Mouse (Mus musculus): ENCODE measurements around the gene Magi1. TPM values are rescaled to one million over a fixed set of nuclear protein-coding genes. Genes with fewer than 3 reads are reported as not detected.

Magi1 gene
- polyA plus RNA-seq, 1 experiment from 2014 or later, result 9.2 TPM

DNA sequence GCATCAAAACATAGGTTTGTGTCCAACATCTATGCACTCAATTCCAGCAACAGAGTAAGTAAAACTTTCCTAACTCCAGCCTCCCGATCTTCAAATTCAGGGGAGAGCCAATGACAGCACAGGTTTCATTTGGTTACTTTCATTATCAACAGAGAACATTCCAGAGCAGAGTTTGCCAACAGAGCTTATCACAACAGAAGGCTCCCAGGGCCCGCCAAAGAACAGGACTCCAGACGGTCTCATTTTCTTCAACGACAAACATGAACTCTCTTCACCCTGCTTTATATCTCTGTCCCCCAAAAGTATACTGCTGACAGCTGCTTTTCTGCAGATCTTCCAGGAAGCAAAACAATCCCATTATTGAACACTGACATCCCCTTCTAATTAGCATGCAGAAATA is 481.3 kb downstream of the Magi1 start:
- ATAC-seq (replicated peaks; ENCODE audit: insufficient number of reproducible peaks, low FRiP score, low TSS enrichment), result no peak
- WGBS (ENCODE audit: insufficient replicate concordance), result 15% methylated on average over 4 of the region's 4 CpGs
- no peak overlapping the region for H3K4me3 ChIP-seq (ENCODE audit: low read depth, low read length)
- peak overlapping the region; percentile 43 for H3K4me2 ChIP-seq
- H3K27ac ChIP-seq (ENCODE audit: low read depth, low read length), result no peak overlapping the region
- no peak overlapping the region for H3K9ac ChIP-seq (ENCODE audit: low read depth, low read length)
- H3K9me3 ChIP-seq (replicated peaks; ENCODE audit: control insufficient read depth, low read length), result no peaks in the 10 kb centered on the region
- no peaks in the 10 kb centered on the region for H3K36me3 ChIP-seq (ENCODE audit: control insufficient read depth, insufficient read depth, low read length)
- no peaks in the 10 kb centered on the region for H3K27me3 ChIP-seq (ENCODE audit: control insufficient read depth, insufficient read depth, low read length)
- peaks cover 9% of the 10 kb centered on the region for H3K4me1 ChIP-seq (ENCODE audit: control insufficient read depth, insufficient read depth, low read length)

DNA sequence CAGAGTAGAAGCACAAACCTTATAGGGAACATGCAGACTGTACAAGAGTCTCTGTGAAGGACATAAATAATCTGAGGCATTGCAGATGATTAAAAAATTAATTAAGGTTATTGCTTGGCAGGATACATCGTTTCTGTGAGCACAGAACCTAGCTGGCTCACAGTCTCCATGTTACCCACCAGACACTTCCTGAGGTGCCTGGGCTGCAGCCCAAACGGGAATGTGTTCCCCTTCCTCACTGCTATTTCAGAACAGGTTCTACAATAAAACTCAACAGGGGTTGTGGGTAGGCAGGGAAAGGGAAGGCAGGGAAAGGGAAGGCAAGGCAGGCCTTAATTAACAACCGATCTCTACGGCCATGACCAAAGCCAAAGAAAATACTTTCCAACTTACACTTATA is 483.3 kb downstream of the Magi1 start:
- Histone ChIP-seq H3K4me1 (ENCODE audit: control insufficient read depth, insufficient read depth, low read length) (peaks cover 9% of the 10 kb centered on the region), H3K36me3 (ENCODE audit: control insufficient read depth, insufficient read depth, low read length) (no peaks in the 10 kb centered on the region), H3K9me3 (replicated peaks; ENCODE audit: control insufficient read depth, low read length) (no peaks in the 10 kb centered on the region), H3K9ac (ENCODE audit: low read depth, low read length) (no peak overlapping the region), H3K27ac (ENCODE audit: low read depth, low read length) (no peak overlapping the region), H3K4me2 (no peak overlapping the region), H3K4me3 (ENCODE audit: low read depth, low read length) (no peak overlapping the region), H3K27me3 (ENCODE audit: control insufficient read depth, insufficient read depth, low read length) (no peaks in the 10 kb centered on the region)
- 79% methylated on average over 4 of the region's 4 CpGs for WGBS (ENCODE audit: insufficient replicate concordance)
- ATAC-seq (replicated peaks; ENCODE audit: insufficient number of reproducible peaks, low FRiP score, low TSS enrichment), result no peak

DNA sequence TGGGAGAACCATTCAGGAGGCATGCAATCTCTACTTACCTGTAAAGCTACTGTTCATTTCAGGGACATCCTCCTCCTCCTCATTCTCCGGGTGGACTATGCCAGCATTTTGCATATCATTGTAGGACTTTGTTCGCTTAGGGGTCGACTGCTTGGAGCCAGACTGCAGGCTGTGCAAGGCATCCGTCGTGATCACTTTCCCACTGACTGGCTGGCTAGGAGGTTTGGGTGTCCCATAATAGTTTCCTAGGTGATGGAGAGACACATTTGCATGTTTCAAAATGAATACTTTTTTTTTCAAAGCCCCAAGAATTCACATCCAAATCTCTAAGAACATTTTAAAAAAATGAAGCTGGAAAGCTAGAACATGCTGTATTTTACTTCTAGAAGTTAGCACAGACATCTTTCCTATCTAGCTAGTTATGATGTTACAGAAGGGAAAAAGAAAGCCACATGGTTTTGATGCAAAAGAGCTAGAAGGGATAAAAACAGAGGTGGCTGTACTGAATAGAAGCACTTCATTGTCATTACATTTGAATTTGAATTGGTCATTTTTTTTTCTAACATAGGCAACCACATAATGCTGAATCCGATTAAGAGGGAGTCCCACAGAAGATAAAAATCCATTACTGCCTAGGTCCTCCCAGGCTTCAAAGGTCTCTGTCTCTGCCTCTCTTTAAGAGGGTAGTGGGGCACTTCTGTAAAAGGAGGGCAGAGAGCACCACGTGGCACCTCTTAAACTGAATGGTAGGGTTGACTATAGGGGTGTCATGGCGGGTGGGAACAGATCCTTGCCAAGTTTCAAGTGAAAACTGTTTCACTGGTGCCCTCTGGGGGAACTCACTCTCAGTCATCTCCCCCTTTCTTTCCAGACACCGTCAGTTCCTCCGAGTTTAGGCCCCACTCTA is 491.2 kb downstream of the Magi1 start:
- H3K27me3 ChIP-seq (ENCODE audit: control insufficient read depth, insufficient read depth, low read length), result no peaks in the 10 kb centered on the region
- no peak for ATAC-seq (replicated peaks; ENCODE audit: insufficient number of reproducible peaks, low FRiP score, low TSS enrichment)
- no peaks in the 10 kb centered on the region for H3K36me3 ChIP-seq (ENCODE audit: control insufficient read depth, insufficient read depth, low read length)
- H3K9ac ChIP-seq (ENCODE audit: low read depth, low read length), result no peak overlapping the region
- no peaks in the 10 kb centered on the region for H3K4me1 ChIP-seq (ENCODE audit: control insufficient read depth, insufficient read depth, low read length)
- no peak overlapping the region for H3K4me2 ChIP-seq
- H3K27ac ChIP-seq (ENCODE audit: low read depth, low read length), result no peak overlapping the region
- H3K9me3 ChIP-seq (replicated peaks; ENCODE audit: control insufficient read depth, low read length), result no peaks in the 10 kb centered on the region
- no peak overlapping the region for H3K4me3 ChIP-seq (ENCODE audit: low read depth, low read length)
- WGBS (ENCODE audit: insufficient replicate concordance), result 86% methylated on average over 10 of the region's 10 CpGs

DNA sequence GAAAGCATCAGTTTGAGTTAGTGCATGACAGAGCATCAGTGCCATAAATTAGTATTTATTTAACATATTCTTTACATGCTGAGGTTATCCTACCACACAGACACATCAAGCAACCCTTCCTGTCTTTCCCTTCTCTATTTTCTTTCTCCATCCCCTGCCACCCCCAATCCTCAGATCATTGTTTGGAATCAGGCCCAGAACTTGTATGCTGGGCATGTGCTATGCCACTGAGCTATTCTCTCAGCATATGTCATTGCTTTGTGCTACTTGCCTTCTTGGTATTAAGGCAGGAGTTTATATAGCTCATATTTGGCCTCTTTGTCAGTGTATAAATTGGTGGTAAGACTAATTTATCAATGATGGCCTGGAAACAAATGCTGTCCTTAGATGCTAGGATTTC is 494.0 kb downstream of the Magi1 start:
- no peaks in the 10 kb centered on the region for H3K4me1 ChIP-seq (ENCODE audit: control insufficient read depth, insufficient read depth, low read length)
- no peak overlapping the region for H3K4me2 ChIP-seq
- H3K4me3 ChIP-seq (ENCODE audit: low read depth, low read length), result no peak overlapping the region
- no peaks in the 10 kb centered on the region for H3K9me3 ChIP-seq (replicated peaks; ENCODE audit: control insufficient read depth, low read length)
- no peak overlapping the region for H3K27ac ChIP-seq (ENCODE audit: low read depth, low read length)
- H3K27me3 ChIP-seq (ENCODE audit: control insufficient read depth, insufficient read depth, low read length), result no peaks in the 10 kb centered on the region
- no peak overlapping the region for H3K9ac ChIP-seq (ENCODE audit: low read depth, low read length)
- no peak for ATAC-seq (replicated peaks; ENCODE audit: insufficient number of reproducible peaks, low FRiP score, low TSS enrichment)
- no peaks in the 10 kb centered on the region for H3K36me3 ChIP-seq (ENCODE audit: control insufficient read depth, insufficient read depth, low read length)

DNA sequence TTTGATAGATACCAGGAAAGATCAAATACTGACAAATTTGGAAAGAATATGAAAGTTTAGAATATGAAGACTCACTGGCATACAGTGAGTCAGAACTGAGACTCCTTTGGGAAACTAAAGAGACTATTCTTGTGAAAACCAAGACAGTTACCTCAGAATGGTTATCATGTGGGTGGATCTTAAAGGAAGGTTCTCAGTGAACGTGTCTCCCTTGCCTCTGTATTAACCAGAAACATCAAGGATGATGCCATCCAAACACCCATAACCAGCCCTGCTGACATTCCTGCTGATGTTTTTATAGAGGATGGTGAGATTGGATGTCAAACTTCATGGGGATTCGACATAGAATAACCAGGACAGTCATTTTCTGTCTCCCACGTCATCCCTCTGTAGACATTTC is 496.7 kb downstream of the Magi1 start:
- Histone ChIP-seq H3K36me3 (ENCODE audit: control insufficient read depth, insufficient read depth, low read length) (no peaks in the 10 kb centered on the region), H3K4me3 (ENCODE audit: low read depth, low read length) (no peak overlapping the region), H3K27ac (ENCODE audit: low read depth, low read length) (no peak overlapping the region), H3K9me3 (replicated peaks; ENCODE audit: control insufficient read depth, low read length) (no peaks in the 10 kb centered on the region), H3K4me1 (ENCODE audit: control insufficient read depth, insufficient read depth, low read length) (no peaks in the 10 kb centered on the region), H3K27me3 (ENCODE audit: control insufficient read depth, insufficient read depth, low read length) (no peaks in the 10 kb centered on the region), H3K9ac (ENCODE audit: low read depth, low read length) (no peak overlapping the region), H3K4me2 (no peak overlapping the region)
- no peak for ATAC-seq (replicated peaks; ENCODE audit: insufficient number of reproducible peaks, low FRiP score, low TSS enrichment)
- WGBS (ENCODE audit: insufficient replicate concordance), result 82% methylated on average over 3 of the region's 3 CpGs

DNA sequence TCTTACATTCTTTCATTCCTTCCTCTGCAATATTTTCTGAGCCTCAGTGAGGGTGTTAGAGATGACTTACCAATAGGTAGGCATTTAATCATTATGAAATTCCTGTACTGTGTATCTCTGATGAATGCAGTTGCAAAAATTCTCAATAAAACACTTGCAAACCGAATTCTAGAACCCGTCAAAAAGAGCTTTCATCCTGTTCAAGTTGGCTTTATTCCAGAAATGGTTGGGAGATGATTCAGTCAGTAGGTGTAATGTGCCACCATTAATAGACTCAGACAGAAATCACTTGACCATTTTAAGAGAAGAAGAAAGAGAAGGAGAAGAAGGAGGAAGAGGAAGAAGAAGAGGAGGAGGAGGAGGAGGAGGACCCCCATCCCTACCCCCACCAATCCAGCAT is 497.5 kb downstream of the Magi1 start:
- Histone ChIP-seq H3K9ac (ENCODE audit: low read depth, low read length) (no peak overlapping the region), H3K36me3 (ENCODE audit: control insufficient read depth, insufficient read depth, low read length) (no peaks in the 10 kb centered on the region), H3K4me3 (ENCODE audit: low read depth, low read length) (no peak overlapping the region), H3K4me2 (no peak overlapping the region), H3K27ac (ENCODE audit: low read depth, low read length) (no peak overlapping the region), H3K9me3 (replicated peaks; ENCODE audit: control insufficient read depth, low read length) (no peaks in the 10 kb centered on the region), H3K4me1 (ENCODE audit: control insufficient read depth, insufficient read depth, low read length) (no peaks in the 10 kb centered on the region), H3K27me3 (ENCODE audit: control insufficient read depth, insufficient read depth, low read length) (no peaks in the 10 kb centered on the region)
- WGBS (ENCODE audit: insufficient replicate concordance), result 73% methylated on average over 2 of the region's 2 CpGs
- ATAC-seq (replicated peaks; ENCODE audit: insufficient number of reproducible peaks, low FRiP score, low TSS enrichment), result no peak

DNA sequence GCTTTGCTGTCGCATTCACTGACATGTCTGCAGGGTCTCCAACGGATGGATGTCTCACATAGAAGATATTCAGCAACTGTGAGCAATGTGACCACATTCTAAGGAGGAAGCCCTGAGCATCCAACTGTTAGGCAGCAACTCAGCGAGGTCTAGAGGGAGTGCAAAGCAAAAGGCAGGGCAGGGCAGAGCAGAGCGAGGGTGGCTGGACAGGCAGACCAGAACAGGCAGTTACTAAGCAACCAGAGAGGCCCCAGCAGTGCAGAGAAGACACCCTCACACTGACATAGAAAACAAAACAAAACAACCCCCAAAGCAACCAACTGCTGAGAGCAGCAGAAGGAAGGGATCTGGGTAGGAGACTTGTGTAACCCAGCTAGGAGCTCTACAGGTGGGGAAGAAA is 512.6 kb downstream of the Magi1 start:
- Histone ChIP-seq H3K27me3 (ENCODE audit: control insufficient read depth, insufficient read depth, low read length) (no peaks in the 10 kb centered on the region), H3K4me2 (no peak overlapping the region), H3K9me3 (replicated peaks; ENCODE audit: control insufficient read depth, low read length) (no peaks in the 10 kb centered on the region), H3K9ac (ENCODE audit: low read depth, low read length) (no peak overlapping the region), H3K27ac (ENCODE audit: low read depth, low read length) (no peak overlapping the region), H3K4me1 (ENCODE audit: control insufficient read depth, insufficient read depth, low read length) (no peaks in the 10 kb centered on the region), H3K4me3 (ENCODE audit: low read depth, low read length) (no peak overlapping the region), H3K36me3 (ENCODE audit: control insufficient read depth, insufficient read depth, low read length) (no peaks in the 10 kb centered on the region; the same call in 1 of the 2 replicates)
- ATAC-seq (replicated peaks; ENCODE audit: insufficient number of reproducible peaks, low FRiP score, low TSS enrichment), result no peak
- WGBS (ENCODE audit: insufficient replicate concordance), result 62% methylated on average over 4 of the region's 4 CpGs

DNA sequence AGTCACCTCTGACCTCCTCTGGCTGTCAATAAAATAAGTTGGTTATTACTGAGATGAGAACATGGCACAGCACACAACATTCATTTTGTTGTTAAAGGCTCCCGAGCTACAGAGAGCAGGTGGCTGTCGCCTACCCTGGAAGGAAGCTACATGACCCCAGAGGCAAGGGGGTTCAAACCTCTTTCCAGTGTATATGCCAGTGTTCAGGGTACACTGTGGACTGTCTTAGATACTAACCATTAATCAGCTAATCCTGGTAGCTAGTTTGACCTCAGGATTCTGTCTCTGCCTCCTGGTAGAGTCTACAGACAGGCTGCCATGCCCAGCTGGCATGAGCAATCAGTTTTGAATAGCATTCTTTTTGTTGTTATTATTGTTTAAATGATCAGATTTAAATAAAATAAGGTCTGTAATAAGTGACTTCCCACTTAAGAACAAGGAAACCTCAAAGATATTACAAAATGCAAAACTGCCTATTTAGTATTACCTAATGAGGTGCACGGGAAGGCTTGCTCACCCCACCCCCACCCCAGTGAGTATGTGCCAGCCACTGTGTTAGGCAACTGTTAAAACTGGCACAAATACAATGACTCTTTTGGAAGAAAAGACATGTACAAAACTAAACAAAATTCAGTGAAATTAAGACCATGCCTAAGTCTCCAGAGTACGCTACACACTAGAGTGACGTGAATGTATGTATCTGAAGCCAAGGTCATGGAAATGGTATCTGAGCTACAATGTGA is 513.3 kb downstream of the Magi1 start:
- Histone ChIP-seq H3K36me3 (ENCODE audit: control insufficient read depth, insufficient read depth, low read length) (no peaks in the 10 kb centered on the region; the same call in 1 of the 2 replicates), H3K4me3 (ENCODE audit: low read depth, low read length) (no peak overlapping the region), H3K4me1 (ENCODE audit: control insufficient read depth, insufficient read depth, low read length) (no peaks in the 10 kb centered on the region), H3K9me3 (replicated peaks; ENCODE audit: control insufficient read depth, low read length) (no peaks in the 10 kb centered on the region), H3K4me2 (no peak overlapping the region), H3K27me3 (ENCODE audit: control insufficient read depth, insufficient read depth, low read length) (no peaks in the 10 kb centered on the region), H3K27ac (ENCODE audit: low read depth, low read length) (no peak overlapping the region), H3K9ac (ENCODE audit: low read depth, low read length) (no peak overlapping the region)
- 85% methylated on average over 5 of the region's 5 CpGs for whole genome bisulfite sequencing (ENCODE audit: insufficient replicate concordance)
- no peak for ATAC-seq (replicated peaks; ENCODE audit: insufficient number of reproducible peaks, low FRiP score, low TSS enrichment)
